Mouse (Mus musculus) spleen, adult 18-20 months (tissue): ENCODE measurements at regions not wholly inside any gene's neighbourhood (a gene's known extent, or its start where the extent isn't known, plus 50 kb on each side); places are given as distances from the start of the nearest gene placed in this dataset.

Source experiments
- DNase-seq, 2 experiments: peaks; one replicate each; pipeline ENCODE4 v3.0.0; 2022; ENCODE audit warnings: mixed read lengths in 2 of 2

- no peak for DNase-seq
Measured at GRCm38 (mm10) chr9:52376914-52377313, 208.5 kb upstream of the Zc3h12c start.

GRCm38 (mm10) chr9:52371296-52371695, 202.9 kb upstream of the Zc3h12c start:
- DNase-seq = no peak

- DNase-seq = no peak
Measured at GRCm38 (mm10) chr9:52368911-52369310, 200.5 kb upstream of the Zc3h12c start.

GRCm38 (mm10) chr9:52368080-52368479, 199.7 kb upstream of the Zc3h12c start:
- DNase-seq = no peak

GRCm38 (mm10) chr9:52366046-52366445, 197.7 kb upstream of the Zc3h12c start:
- DNase-seq = no peak

GRCm38 (mm10) chr9:52361599-52361998, 193.2 kb upstream of the Zc3h12c start:
- no peak for DNase-seq

- no peak for DNase-seq
Measured at GRCm38 (mm10) chr9:52359416-52359815, 191.0 kb upstream of the Zc3h12c start.

- no peak for DNase-seq
Measured at GRCm38 (mm10) chr9:52356549-52356948, 188.2 kb upstream of the Zc3h12c start.

GRCm38 (mm10) chr9:52355187-52355982, 187.0 kb upstream of the Zc3h12c start:
- no peak for DNase-seq

- DNase-seq = no peak
Measured at GRCm38 (mm10) chr9:52348536-52349527, 180.5 kb upstream of the Zc3h12c start.

GRCm38 (mm10) chr9:52344177-52344877, 176.0 kb upstream of the Zc3h12c start:
- no peak for DNase-seq

GRCm38 (mm10) chr9:52341029-52341428, 172.7 kb upstream of the Zc3h12c start:
- no peak for DNase-seq

GRCm38 (mm10) chr9:52337786-52338322, 169.5 kb upstream of the Zc3h12c start:
- DNase-seq = no peak

GRCm38 (mm10) chr9:52334767-52335166, 166.4 kb upstream of the Zc3h12c start:
- no peak for DNase-seq

GRCm38 (mm10) chr9:52333884-52334283, 165.5 kb upstream of the Zc3h12c start:
- no peak for DNase-seq

GRCm38 (mm10) chr9:52331748-52332147, 163.4 kb upstream of the Zc3h12c start:
- DNase-seq = no peak

- DNase-seq = no peak
Measured at GRCm38 (mm10) chr9:52330652-52331051, 162.3 kb upstream of the Zc3h12c start.

GRCm38 (mm10) chr9:52324347-52324746, 156.0 kb upstream of the Zc3h12c start:
- no peak for DNase-seq

- DNase-seq = no peak
Measured at GRCm38 (mm10) chr9:52323757-52324156, 155.4 kb upstream of the Zc3h12c start.

GRCm38 (mm10) chr9:52323226-52323625, 154.9 kb upstream of the Zc3h12c start:
- no peak for DNase-seq

GRCm38 (mm10) chr9:52301521-52301920, 133.1 kb upstream of the Zc3h12c start:
- DNase-seq = no peak

GRCm38 (mm10) chr9:52298329-52298728, 130.0 kb upstream of the Zc3h12c start:
- DNase-seq = no peak

GRCm38 (mm10) chr9:52294699-52295098, 126.3 kb upstream of the Zc3h12c start:
- DNase-seq = no peak
